Mouse (Mus musculus) heart, postnatal 0 days (tissue): ENCODE measurements around the gene Rapgef1.

Experiments used
- CTCF ChIP-seq: IDR thresholded peaks from 2 replicates; pipeline ENCODE4 v1.5.1; 2016; ENCODE audit warnings: antibody characterized with exemption, control low read depth, low read depth
- EP300 ChIP-seq: IDR thresholded peaks from 2 replicates; pipeline ENCODE4 v1.6.1; 2016; ENCODE audit warnings: antibody characterized with exemption, low read depth

GRCm38 (mm10) chr2:29773323-29773722 is 153.8 kb downstream of the Rapgef1 start:
- TF ChIP-seq CTCF (no peak), EP300 (no peak)
